Mouse (Mus musculus): Measurements from ENCODE around the gene Hsd17b12. TPM values are rescaled to one million over a fixed set of nuclear protein-coding genes. Genes with fewer than 3 reads are reported as not detected.

The Hsd17b12 gene
- total RNA-seq, 1 experiment from 2014 or later: 178 TPM

- DNase-seq: no peak
Measured at GRCm38 (mm10) chr2:94089901-94090300, 67.9 kb downstream of the Hsd17b12 start.

DNA sequence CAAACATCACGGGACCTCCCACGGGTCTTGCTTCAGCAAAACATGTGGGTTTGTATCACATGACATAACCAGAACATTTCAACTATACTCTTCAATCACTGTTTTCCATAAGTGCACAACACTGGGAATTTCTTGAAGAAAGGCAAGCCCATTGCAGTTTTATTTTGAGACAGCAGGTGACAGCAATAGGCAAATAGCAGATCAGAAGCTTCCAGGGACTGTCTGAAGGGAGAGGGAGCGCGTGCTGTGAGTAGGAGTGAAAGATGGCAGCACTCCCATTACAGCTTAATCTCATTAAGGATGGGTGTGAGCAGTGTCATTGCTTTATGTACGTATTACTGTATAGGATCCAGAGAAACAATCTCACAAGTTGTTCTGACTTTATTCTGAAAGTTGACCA is 88.3 kb downstream of the Hsd17b12 start:
- DNase-seq: no peak

DNA sequence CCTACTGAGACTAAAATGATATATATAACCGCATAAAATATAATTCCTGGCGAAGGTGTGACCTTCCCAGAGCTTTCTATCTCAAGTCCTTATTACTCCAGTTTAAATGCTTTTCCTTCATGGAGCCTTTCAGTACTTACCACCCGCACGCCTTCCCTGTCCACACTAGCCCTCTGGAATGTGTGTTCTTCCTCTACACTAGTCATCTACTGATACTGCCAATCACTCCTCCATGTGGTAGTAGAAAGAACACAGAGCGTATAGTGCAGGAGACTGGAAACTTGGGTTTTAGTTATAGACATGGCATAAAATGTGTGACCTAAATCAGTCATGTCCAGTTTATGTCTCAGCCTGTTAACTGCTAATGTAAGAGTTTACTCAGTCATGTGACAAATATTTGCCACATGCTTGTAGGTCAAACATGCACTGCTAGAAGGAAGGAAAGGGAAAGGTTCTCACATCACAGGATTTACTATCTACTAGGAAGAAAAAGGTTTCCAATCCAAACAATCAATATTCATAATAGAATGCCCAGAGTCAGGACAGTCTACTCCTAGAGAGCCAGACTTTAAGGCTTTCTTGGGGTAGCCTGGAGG is 91.1 kb downstream of the Hsd17b12 start:
- DNase-seq: no peak

GRCm38 (mm10) chr2:94066120-94066519 is 91.6 kb downstream of the Hsd17b12 start:
- DNase-seq: no peak

- DNase-seq: peak; percentile 31
Measured at GRCm38 (mm10) chr2:94062791-94063190, 95.0 kb downstream of the Hsd17b12 start.

- peak; percentile 66 for DNase-seq
Measured at GRCm38 (mm10) chr2:94059459-94059858, 98.3 kb downstream of the Hsd17b12 start.

DNA sequence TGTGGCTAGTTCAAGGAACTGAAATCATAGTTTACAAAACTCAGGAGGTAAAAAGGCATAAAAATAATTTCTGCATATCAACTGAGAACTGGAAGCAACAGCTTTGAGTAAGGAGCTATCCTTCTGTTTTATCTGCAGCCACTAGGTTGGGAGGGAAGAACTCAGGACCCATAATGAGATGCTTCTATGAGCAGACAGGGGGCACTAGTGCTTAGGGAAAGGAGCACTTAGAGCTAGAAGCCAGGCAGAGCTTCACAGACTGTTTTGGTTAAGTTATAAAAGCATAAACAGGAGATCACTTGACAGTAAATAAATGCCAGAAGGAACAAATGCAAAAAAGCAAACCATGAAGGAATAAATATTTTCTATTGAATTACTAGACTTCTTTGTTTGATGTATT is 103.0 kb downstream of the Hsd17b12 start:
- peak; percentile 65 for DNase-seq

- DNase-seq: peak; percentile 32
Measured at GRCm38 (mm10) chr2:94051952-94052351, 105.8 kb downstream of the Hsd17b12 start.

DNA sequence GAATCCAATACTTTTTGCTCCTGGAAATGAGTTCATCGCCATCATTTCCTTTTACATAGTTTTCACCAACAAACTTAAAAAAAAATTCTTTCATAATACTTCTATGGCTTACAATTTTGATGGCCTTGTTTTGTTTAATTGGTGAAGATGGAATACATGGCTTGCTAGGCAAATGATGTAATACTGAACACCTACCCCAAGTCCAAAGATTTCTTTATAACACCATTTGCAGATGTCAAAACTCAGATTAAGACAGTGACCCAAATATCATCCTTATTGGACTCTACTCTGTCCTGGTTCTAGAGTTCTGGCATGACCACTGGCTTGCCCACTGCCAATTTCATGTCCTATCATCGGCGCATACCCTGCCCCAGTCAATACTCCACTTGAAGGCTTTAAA is 106.9 kb downstream of the Hsd17b12 start:
- DNase-seq: no peak

GRCm38 (mm10) chr2:94049471-94050176 is 108.1 kb downstream of the Hsd17b12 start:
- no peak for DNase-seq

DNA sequence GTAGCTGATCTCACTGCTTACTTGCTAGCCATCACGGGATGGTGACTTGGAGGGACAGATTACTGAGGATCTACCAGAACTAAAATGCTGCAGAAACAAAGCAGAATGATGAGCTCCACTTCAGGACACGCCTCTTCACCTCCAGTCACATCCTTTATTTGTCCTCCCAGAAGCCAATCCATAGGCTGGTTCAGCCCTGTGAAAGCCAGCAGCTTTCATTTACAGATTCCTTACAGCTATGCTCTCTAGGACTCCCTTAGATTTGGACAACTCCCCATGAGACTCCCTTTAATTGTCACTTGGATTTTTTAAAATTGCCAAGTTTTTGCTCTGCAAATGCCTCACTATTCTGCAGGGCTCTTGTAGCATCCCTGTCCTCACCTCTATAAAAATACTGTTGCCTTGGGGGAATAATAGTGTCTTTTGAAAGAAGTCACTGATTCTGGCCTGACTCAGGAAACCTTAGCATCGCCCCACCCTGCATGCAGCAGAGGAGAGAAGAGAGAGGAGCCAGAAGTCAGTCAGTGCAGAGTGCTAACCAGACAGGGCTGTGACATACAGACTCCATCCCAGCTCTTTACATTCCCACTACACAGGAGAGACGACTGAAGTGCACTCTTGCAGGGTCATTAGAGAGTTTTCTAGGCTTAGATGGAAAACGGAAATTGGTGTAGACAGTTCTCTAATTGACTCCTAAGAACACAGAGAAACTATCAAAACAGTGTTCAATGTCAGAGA is 108.9 kb downstream of the Hsd17b12 start:
- DNase-seq: no peak

DNA sequence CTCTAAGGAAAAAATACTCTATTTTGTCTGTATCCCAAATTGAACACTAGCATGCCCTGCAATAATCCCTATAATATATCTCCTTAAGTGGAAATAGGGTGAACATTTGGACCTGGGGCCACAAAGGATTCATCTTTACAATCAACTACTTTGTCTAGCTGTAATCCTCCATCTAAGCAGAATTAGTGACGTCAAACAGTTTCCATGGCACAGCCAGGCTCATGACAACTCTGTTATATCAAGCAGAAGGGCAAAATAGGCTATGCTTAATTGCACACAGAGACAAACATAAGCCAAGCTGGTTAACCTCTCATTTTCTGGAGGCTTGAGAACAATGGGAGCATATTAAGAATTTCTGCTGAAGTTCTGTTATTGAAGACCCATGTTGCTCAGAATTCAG is 109.5 kb downstream of the Hsd17b12 start:
- no peak for DNase-seq

DNA sequence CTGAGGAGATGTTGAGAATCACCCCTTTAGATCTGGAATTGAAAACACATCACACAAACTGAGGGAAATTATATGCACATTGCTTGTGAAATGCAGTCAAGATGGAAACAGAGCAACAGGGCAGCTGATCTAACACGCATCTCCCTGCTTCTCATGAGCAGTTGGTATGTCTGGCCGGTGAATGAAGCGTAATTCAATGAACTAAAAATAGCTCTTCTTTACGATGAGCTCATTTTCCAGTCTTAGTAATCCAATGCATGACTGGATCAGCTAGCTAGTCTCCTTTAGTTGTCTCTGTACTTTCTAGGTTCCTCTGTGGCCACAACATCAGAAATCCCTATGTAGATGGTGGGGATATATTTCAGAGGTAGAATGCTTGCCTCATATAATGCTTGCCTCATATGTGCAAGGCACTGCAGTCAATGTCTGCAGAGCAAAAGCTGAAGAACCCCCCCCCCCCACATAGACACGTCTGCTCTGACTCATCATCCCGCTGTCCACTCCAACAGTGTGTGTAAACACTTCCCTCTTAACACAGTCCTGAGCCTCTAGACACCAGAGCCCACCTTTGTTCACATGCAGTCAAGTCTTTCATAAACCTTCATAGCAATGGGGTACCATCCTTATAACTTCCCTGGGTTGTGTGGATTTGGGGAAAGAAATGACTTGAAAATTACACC is 112.2 kb downstream of the Hsd17b12 start:
- DNase-seq: peak; percentile 6

DNA sequence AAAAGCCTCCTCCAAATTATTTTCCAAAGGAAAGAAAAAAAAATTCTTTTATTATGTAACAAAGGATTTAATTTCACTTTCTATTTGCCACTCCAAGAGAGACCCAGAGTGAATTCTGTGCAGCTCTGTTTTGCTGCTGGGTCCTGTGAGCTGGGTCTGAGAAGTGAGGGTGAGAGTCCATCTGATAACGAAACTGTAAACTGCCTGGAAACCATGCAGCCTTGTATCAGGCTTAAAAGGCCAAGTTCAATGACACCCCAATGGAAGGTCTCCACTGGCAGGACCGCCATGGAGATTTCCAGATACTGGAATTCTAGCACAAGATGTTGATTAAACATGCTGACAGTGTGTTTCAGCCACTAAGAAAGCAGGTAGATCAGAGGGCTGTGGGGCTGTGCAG is 113.6 kb downstream of the Hsd17b12 start:
- no peak for DNase-seq

DNA sequence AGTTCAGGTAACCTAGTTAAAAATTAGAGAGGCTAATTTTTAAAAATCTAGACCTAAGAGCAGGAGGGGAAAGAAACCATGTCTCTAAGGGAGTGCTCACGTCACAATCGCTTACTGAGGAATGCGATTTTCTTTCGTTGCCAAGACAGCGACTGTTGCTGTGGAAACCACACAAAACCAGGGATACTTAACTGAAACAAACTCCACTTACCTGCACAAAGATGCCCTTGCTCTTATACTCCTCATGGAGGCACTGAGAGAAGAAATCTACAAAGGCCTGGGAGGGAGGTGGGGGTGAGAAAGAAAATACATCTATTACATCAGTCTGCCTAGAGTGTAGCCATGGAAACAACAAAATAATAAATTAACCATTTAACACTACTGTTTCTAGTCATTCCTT is 114.1 kb downstream of the Hsd17b12 start:
- DNase-seq: no peak

GRCm38 (mm10) chr2:94042461-94042860 is 115.3 kb downstream of the Hsd17b12 start:
- DNase-seq: no peak

GRCm38 (mm10) chr2:94040391-94041125 is 117.2 kb downstream of the Hsd17b12 start:
- no peak for DNase-seq

GRCm38 (mm10) chr2:94035428-94036331 is 122.1 kb downstream of the Hsd17b12 start:
- DNase-seq: peak; percentile 79

- no peak for DNase-seq
Measured at GRCm38 (mm10) chr2:94030602-94031001, 127.2 kb downstream of the Hsd17b12 start.

DNA sequence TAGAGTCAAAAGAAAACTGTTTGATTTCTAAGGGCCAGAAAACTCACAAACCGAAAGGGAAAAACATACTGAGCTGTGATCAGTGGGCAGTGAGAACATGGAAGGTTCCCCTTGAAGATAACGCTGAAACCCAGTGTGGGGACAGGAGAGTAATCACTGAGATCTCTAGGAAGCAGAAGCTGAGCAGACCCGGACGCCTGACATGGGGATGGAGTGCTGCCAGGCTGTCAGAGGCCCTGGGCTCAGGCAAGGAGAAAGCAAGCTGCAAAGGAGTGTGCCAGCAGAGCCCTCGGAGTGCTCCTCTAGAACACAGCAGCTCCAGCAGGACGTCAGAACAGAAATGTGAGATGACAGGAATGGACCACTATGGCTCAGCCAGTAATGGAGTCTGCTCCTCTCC is 133.1 kb downstream of the Hsd17b12 start:
- no peak for DNase-seq
